Mouse (Mus musculus) midbrain, postnatal 0 days (tissue): ENCODE measurements at regions not wholly inside any gene's neighbourhood (a gene's known extent, or its start where the extent isn't known, plus 50 kb on each side); places are given as distances from the start of the nearest gene placed in this dataset.

ENCODE experiments used
- ATAC-seq: fragments of 200-750 bp; cut with Nextera tagmentation; 2 replicates; pipeline ENCODE4 v1.8.0; 2017; ENCODE audit warnings: moderate number of reproducible peaks, mild to moderate bottlenecking, moderate TSS enrichment, moderate library complexity; ENCODE audit not compliant: low FRiP score
- DNase-seq: peaks from one replicate; pipeline ENCODE4 v3.0.0-alpha.2; 2015; ENCODE audit warnings: low spot score
- H3K27ac ChIP-seq: fragments of 300-500 bp; sonication (generic); 2 replicates; pipeline ENCODE4 v1.5.1; 2014; ENCODE audit warnings: low read depth, mild to moderate bottlenecking, low read length, mixed read lengths
- H3K27me3 ChIP-seq: fragments of 300-500 bp; sonication (generic); 2 replicates; pipeline ENCODE4 v1.6.1; 2014; ENCODE audit warnings: low read length, control low read depth, mixed read lengths; ENCODE audit not compliant: insufficient read depth
- H3K36me3 ChIP-seq: fragments of 300-500 bp; sonication (generic); 2 replicates; pipeline ENCODE4 v1.6.1; 2014; ENCODE audit warnings: low read length, control low read depth, mixed read lengths; ENCODE audit not compliant: insufficient read depth
- H3K4me1 ChIP-seq: fragments of 300-500 bp; sonication (generic); 2 replicates; pipeline ENCODE4 v1.6.1; 2014; ENCODE audit warnings: mild to moderate bottlenecking, control low read depth, antibody characterized with exemption, low read length, mixed read lengths; ENCODE audit not compliant: insufficient read depth
- H3K4me2 ChIP-seq: fragments of 300-500 bp; sonication (generic); 2 replicates; pipeline ENCODE4 v1.6.1; 2014; ENCODE audit warnings: low read depth, mild to moderate bottlenecking, low read length, mixed read lengths; ENCODE audit not compliant: poor library complexity, severe bottlenecking
- H3K4me3 ChIP-seq: fragments of 300-500 bp; sonication (generic); 2 replicates; pipeline ENCODE4 v1.5.1; 2014; ENCODE audit warnings: low read depth, mild to moderate bottlenecking, low read length, moderate library complexity
- H3K9ac ChIP-seq: fragments of 300-500 bp; sonication (generic); replicated peaks from 2 replicates; pipeline ENCODE4 v1.6.1; 2014; ENCODE audit warnings: mild to moderate bottlenecking, low read length, moderate library complexity, mixed read lengths; ENCODE audit not compliant: poor library complexity, severe bottlenecking
- H3K9me3 ChIP-seq: fragments of 300-500 bp; sonication (generic); 2 replicates; pipeline ENCODE4 v1.6.1; 2016; ENCODE audit warnings: low read length, control low read depth
- CTCF ChIP-seq: IDR thresholded peaks from 2 replicates; pipeline ENCODE4 v1.5.1; 2016; ENCODE audit warnings: antibody characterized with exemption, mild to moderate bottlenecking
- WGBS: fragments of 180-500 bp; shearing (Covaris S2); extraction: QIAGEN DNeasy Blood & Tissue Kit; methylation state at CpG from one replicate; pipeline ENCODE4 v1.1.7; 2014; 5-methylcytosine and 5-hydroxymethylcytosine counted together

DNA sequence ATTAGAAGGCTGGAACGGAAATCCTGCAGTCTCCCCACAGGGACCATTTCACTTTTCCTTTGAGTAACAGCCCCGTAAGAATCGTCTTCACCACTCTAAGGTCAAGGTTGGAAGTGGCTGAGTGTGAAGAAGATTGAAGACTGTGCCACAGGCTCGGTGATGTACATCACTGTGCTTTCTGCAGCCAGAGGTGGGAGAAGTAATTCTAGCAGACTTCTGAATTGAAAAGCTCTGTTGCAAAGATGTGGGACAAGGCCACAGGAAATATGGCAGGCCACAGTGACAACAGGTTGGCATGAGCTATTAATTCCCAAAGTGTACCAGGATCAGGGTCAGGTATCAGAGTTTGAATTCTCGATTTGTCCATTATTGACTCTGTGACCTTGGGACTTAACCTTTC lies 219.9 kb downstream of the Tmem114 start:
- Histone ChIP-seq H3K9me3 (no peaks in the 10 kb centered on the region), H3K27me3 (no peaks in the 10 kb centered on the region), H3K4me1 (no peaks in the 10 kb centered on the region), H3K9ac (no peak overlapping the region), H3K36me3 (no peaks in the 10 kb centered on the region), H3K27ac (no peak overlapping the region), H3K4me3 (no peak overlapping the region), H3K4me2 (no peak overlapping the region)
- no peak for TF ChIP-seq CTCF
- 77% methylated on average over 5 of the region's 5 CpGs for WGBS
- DNase-seq (no peak), ATAC-seq (no peak)

- WGBS, result 86% methylated on average over 3 of the region's 3 CpGs
- Histone ChIP-seq H3K4me1 (no peaks in the 10 kb centered on the region), H3K4me2 (no peak overlapping the region), H3K9me3 (no peaks in the 10 kb centered on the region), H3K27me3 (no peaks in the 10 kb centered on the region), H3K4me3 (no peak overlapping the region), H3K27ac (no peak overlapping the region), H3K36me3 (no peaks in the 10 kb centered on the region), H3K9ac (no peak overlapping the region)
- DNase-seq, result no peak
- ATAC-seq, result no peak
- TF ChIP-seq CTCF, result no peak
Measured at GRCm38 (mm10) chr16:8201306-8201705, 223.6 kb downstream of the Tmem114 start.

DNA sequence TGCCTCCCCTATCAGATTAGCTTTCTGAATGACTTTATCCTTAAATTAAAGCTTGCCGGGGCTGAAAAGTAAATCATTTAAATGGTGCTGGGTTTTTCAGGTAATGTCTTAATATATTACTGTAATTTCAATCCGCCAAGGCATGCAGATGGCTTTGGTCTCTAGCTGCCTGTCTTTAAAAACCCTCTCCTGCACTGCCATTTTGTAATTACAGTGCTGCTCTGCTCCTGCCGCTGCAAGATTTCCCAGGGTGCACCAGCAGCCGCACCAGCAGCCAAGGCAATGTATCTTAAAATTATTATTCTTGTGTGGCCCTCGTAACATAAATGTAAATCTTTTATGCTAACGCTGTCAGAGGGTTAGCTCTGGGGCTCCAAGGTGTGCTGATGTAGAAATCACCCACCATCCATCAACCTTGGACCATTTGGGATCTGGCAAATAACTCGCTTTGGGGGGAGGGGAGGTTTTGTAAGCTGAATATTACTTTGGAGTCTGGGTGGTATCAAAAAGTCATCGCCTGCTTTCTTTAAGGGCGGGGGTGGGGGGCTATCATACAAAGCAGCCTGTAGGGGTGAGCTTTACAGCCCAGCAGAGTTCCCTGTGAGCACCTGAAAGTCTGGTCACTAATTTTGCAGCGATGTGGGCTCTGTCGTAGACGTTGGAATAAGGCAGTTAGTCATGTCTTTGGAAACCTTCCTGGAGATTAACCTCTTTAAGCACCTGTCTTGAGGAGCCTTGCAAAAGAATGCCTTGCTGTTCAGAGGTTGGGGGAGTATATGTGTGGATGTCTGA lies 226.0 kb downstream of the Tmem114 start:
- 72% methylated on average over 12 of the region's 12 CpGs for WGBS
- H3K27ac ChIP-seq, result no peak overlapping the region
- no peak for ATAC-seq

DNA sequence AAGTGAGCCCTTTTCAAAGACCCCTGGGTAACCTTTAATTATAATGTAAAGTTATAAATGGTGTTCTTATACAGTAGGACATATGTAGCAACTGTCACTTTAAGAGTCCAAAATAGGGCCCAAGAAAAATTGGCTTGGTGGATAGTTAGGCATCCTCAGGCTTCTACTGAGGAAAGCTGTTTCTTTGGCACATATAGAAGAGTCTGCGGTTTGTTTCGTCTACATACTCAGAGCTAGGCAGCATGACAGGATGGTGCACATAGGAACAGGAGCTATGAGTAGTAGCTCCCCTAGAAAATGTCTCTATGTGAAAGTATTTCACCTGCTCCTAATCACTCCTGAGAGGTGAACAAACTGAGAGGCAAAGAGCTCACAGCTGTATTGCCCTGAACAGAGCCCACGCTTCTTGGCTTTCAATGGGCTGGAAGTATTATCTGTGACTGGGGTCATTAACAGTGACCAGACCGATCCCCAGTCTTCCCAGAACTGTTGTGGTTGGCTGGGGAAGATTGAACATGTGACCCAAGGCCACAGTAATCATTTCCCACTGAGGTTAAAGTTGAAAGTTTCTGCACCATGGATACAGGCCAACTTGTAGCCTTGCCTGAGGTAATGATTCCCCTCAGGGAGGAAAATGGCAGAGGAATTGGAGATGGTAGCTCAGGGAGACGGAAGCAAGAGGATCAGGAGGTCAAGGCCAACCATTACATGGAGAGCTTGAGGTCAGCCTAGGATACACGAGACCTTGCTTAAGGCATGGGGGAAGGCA lies 235.3 kb downstream of the Tmem114 start:
- Histone ChIP-seq H3K4me3 (no peak overlapping the region), H3K27me3 (no peaks in the 10 kb centered on the region), H3K9ac (no peak overlapping the region), H3K9me3 (no peaks in the 10 kb centered on the region), H3K4me1 (no peaks in the 10 kb centered on the region), H3K27ac (no peak overlapping the region), H3K4me2 (no peak overlapping the region), H3K36me3 (no peaks in the 10 kb centered on the region)
- no peak for ATAC-seq
- TF ChIP-seq CTCF, result no peak
- 82% methylated on average over 6 of the region's 6 CpGs for WGBS
- DNase-seq, result no peak

More for the DNA sequence above, 226.0 kb downstream of the Tmem114 start:
- Histone ChIP-seq H3K27me3 (no peaks in the 10 kb centered on the region), H3K9me3 (no peaks in the 10 kb centered on the region), H3K36me3 (no peaks in the 10 kb centered on the region), H3K9ac (no peak overlapping the region), H3K4me3 (no peak overlapping the region), H3K4me1 (no peaks in the 10 kb centered on the region), H3K4me2 (no peak overlapping the region)
- peak; percentile 38 for DNase-seq
- TF ChIP-seq CTCF, result no peak

DNA sequence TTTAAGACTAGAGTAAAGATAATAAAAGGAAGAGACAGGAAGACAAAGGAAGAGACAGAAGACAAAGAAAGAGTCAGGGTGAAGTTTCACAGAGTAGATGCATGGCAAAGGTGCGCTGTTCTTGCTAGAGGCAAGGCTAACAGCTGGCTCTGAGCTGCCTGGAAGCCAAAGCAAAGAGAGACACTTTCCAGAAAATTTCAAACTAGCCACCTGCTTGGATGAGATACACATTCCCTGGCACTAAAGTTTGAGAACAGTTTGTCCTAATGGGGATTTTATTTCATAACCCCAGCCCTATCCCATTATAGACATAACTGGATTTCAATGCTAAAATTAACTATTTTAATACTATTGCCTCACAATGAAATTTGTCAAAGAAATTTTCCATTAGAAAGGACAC lies 235.9 kb downstream of the Tmem114 start:
- Histone ChIP-seq H3K27me3 (no peaks in the 10 kb centered on the region), H3K9me3 (no peaks in the 10 kb centered on the region), H3K36me3 (no peaks in the 10 kb centered on the region), H3K9ac (no peak overlapping the region), H3K4me2 (no peak overlapping the region), H3K4me3 (no peak overlapping the region), H3K4me1 (no peaks in the 10 kb centered on the region), H3K27ac (no peak overlapping the region)
- WGBS, result 86% methylated on average over 1 of the region's 1 CpGs
- DNase-seq (no peak), ATAC-seq (no peak)
- TF ChIP-seq CTCF, result no peak

GRCm38 (mm10) chr16:8188505-8188904 lies 236.4 kb downstream of the Tmem114 start:
- no peaks in the 10 kb centered on the region for H3K27me3 ChIP-seq
- no peaks in the 10 kb centered on the region for H3K9me3 ChIP-seq
- H3K9ac ChIP-seq, result no peak overlapping the region
- peak; percentile 31 for DNase-seq
- WGBS, result 48% methylated on average over 4 of the region's 4 CpGs
- H3K27ac ChIP-seq, result no peak overlapping the region
- no peaks in the 10 kb centered on the region for H3K36me3 ChIP-seq
- no peak for TF ChIP-seq CTCF
- no peak overlapping the region for H3K4me2 ChIP-seq
- ATAC-seq, result no peak
- H3K4me3 ChIP-seq, result no peak overlapping the region
- H3K4me1 ChIP-seq, result no peaks in the 10 kb centered on the region
